8 mouse cellular contexts compared by ENCODE assay signal in genomic region chr10:128583644-128584043, GRCm38 (mm10). TPM values are rescaled to one million over a fixed set of nuclear protein-coding genes. Genes with fewer than 3 reads are reported as not detected.
DNase-seq lines count a peak whose midpoint lies in the region; ATAC-seq and TF ChIP-seq lines count a peak whose summit lies in the region.

No protein-coding gene starts in this region.

- TF ChIP-seq CTCF in heart, postnatal 0 days (IDR thresholded peaks at IDR 0.05; ENCODE audit: low read depth), result no peak

- 0 out of 2 replicates have a peak, but pooled peaks have one; percentile 28 for ATAC-seq in liver, embryonic 11.5 days (replicated peaks; ENCODE audit: low FRiP score)
- no peak for ATAC-seq in liver, embryonic 12.5 days
- ATAC-seq in heart, postnatal 0 days (ENCODE audit: insufficient read depth, low read depth), result peak; percentile 95
- ATAC-seq in forebrain, embryonic 15.5 days (replicated peaks), result no peak
- ATAC-seq in megakaryocyte-erythroid progenitor cell, adult 5-6 weeks (replicated peaks; ENCODE audit: low FRiP score, low TSS enrichment, poor library complexity, severe bottlenecking), result no peak; the same call in 1 of the 2 replicates
- ATAC-seq in megakaryocyte, adult 5-6 weeks (ENCODE audit: poor library complexity, severe bottlenecking), result no peak

- DNase-seq in liver, embryonic 11.5 days (ENCODE audit: low spot score), result no peak
- DNase-seq in cerebellum, postnatal 10 days, result peak; percentile 56 to 57
- peak; percentile 82 for DNase-seq in heart, postnatal 0 days (ENCODE audit: low spot score)
- DNase-seq in lung, adult 18-20 months, result peak; percentile 91 to 94

- no peak for TF ChIP-seq EP300 in heart, postnatal 0 days (IDR thresholded peaks at IDR 0.05; ENCODE audit: low read depth)

- H3K4me1 ChIP-seq in liver, embryonic 11.5 days (replicated peaks; ENCODE audit: control insufficient read depth, insufficient read depth, low read length), result 0 out of 2 replicates have a peak, but pooled peaks cover 6% of the 10 kb centered on the region
- peaks cover 15% of the 10 kb centered on the region for H3K4me1 ChIP-seq in liver, embryonic 12.5 days
- no peaks in the 10 kb centered on the region; the same call in 1 of the 2 replicates for H3K4me1 ChIP-seq in heart, postnatal 0 days (ENCODE audit: control insufficient read depth, insufficient read depth)
- H3K4me1 ChIP-seq in forebrain, embryonic 15.5 days, result no peaks in the 10 kb centered on the region

- H3K9ac ChIP-seq in liver, embryonic 11.5 days (ENCODE audit: low read depth, low read length), result no peak overlapping the region
- no peak overlapping the region for H3K9ac ChIP-seq in liver, embryonic 12.5 days
- H3K9ac ChIP-seq in heart, postnatal 0 days (replicated peaks; ENCODE audit: low read depth, low read length), result peak overlapping the region; percentile 57; the same call in 1 of the 2 replicates
- H3K9ac ChIP-seq in forebrain, embryonic 15.5 days (replicated peaks), result no peak overlapping the region

- no peak overlapping the region for H3K4me2 ChIP-seq in liver, embryonic 11.5 days
- H3K4me2 ChIP-seq in liver, embryonic 12.5 days, result no peak overlapping the region
- peak overlapping the region; percentile 55 for H3K4me2 ChIP-seq in heart, postnatal 0 days (ENCODE audit: low read depth, low read length)
- H3K4me2 ChIP-seq in forebrain, embryonic 15.5 days (replicated peaks), result no peak overlapping the region

- no peak overlapping the region for H3K4me3 ChIP-seq in liver, embryonic 11.5 days (ENCODE audit: low read depth, low read length)
- no peak overlapping the region for H3K4me3 ChIP-seq in liver, embryonic 12.5 days
- H3K4me3 ChIP-seq in heart, postnatal 0 days (ENCODE audit: low read depth, low read length), result peak overlapping the region; percentile 28
- no peak overlapping the region for H3K4me3 ChIP-seq in forebrain, embryonic 15.5 days

- H3K27me3 ChIP-seq in liver, embryonic 11.5 days (replicated peaks; ENCODE audit: control insufficient read depth, insufficient read depth, low read length), result peaks cover 43% of the 10 kb centered on the region
- peaks cover 75% of the 10 kb centered on the region for H3K27me3 ChIP-seq in liver, embryonic 12.5 days (replicated peaks)
- H3K27me3 ChIP-seq in heart, postnatal 0 days (ENCODE audit: control insufficient read depth, insufficient read depth, low read length), result peaks cover 11% of the 10 kb centered on the region; the same call in 1 of the 2 replicates
- H3K27me3 ChIP-seq in forebrain, embryonic 15.5 days, result peaks cover 16% of the 10 kb centered on the region

- H3K36me3 ChIP-seq in liver, embryonic 11.5 days (ENCODE audit: control insufficient read depth, insufficient read depth, low read length), result no peaks in the 10 kb centered on the region
- no peaks in the 10 kb centered on the region for H3K36me3 ChIP-seq in liver, embryonic 12.5 days
- H3K36me3 ChIP-seq in heart, postnatal 0 days (replicated peaks; ENCODE audit: control insufficient read depth, insufficient read depth, low read length), result no peaks in the 10 kb centered on the region
- no peaks in the 10 kb centered on the region for H3K36me3 ChIP-seq in forebrain, embryonic 15.5 days

- 21% methylated on average over 7 of the region's 7 CpGs for WGBS in liver, embryonic 11.5 days
- 31% methylated on average over 7 of the region's 7 CpGs for WGBS in liver, embryonic 12.5 days (ENCODE audit: insufficient replicate concordance)
- WGBS in heart, postnatal 0 days, result 17% methylated on average over 7 of the region's 7 CpGs
- 18% methylated on average over 7 of the region's 7 CpGs for WGBS in forebrain, embryonic 15.5 days

- H3K27ac ChIP-seq in liver, embryonic 11.5 days (ENCODE audit: low read depth, low read length), result no peak overlapping the region
- H3K27ac ChIP-seq in liver, embryonic 12.5 days, result no peak overlapping the region
- H3K27ac ChIP-seq in heart, postnatal 0 days (ENCODE audit: low read depth), result peak overlapping the region; percentile 79
- no peak overlapping the region for H3K27ac ChIP-seq in forebrain, embryonic 15.5 days (replicated peaks)

- H3K9me3 ChIP-seq in liver, embryonic 11.5 days (ENCODE audit: control insufficient read depth, low read length), result no peaks in the 10 kb centered on the region
- no peaks in the 10 kb centered on the region for H3K9me3 ChIP-seq in liver, embryonic 12.5 days (replicated peaks)
- H3K9me3 ChIP-seq in heart, postnatal 0 days (replicated peaks; ENCODE audit: control insufficient read depth, low read length), result no peaks in the 10 kb centered on the region
- no peaks in the 10 kb centered on the region for H3K9me3 ChIP-seq in forebrain, embryonic 15.5 days

RNA-seq across cellular contexts. Expression of gene Erbb3, which starts 5.8 kb away (rescaled TPM):
- polyA plus RNA-seq in liver, embryonic 11.5 days (2014; fragmentation: Nextera tagmentation; extraction: Ambion mirVana), result 3.0 and 3.7 TPM in 2 replicates
- polyA plus RNA-seq in liver, embryonic 12.5 days (2016; fragmentation: Nextera tagmentation; extraction: Ambion mirVana), result 1.8 TPM in 2 replicates
- total RNA-seq in heart, postnatal 0 days (2014; rRNA removed; ENCODE audit: low replicate concordance), result 6.9 and 10.6 TPM in 2 replicates
- 3.0 and 3.1 TPM in 2 replicates for polyA plus RNA-seq in heart, postnatal 0 days (2015; fragmentation: Nextera tagmentation; extraction: Ambion mirVana)
- 0.42 TPM in 2 replicates for polyA plus RNA-seq in forebrain, embryonic 15.5 days (2015; fragmentation: Nextera tagmentation; extraction: Ambion mirVana)
- 1.9 and 3.2 TPM in 2 replicates for total RNA-seq in megakaryocyte-erythroid progenitor cell, adult 5-6 weeks (2014; fragmentation: Nextera tagmentation)
- total RNA-seq in megakaryocyte-erythroid progenitor cell, adult 5-6 weeks (2017), result 0.09 and 1.2 TPM in 2 replicates
- total RNA-seq in megakaryocyte, adult 5-6 weeks (2015), result 2.5 and 2.8 TPM in 2 replicates
- total RNA-seq in megakaryocyte, adult 5-6 weeks (2017), result 1.5 and 2.1 TPM in 2 replicates

RNA-seq across cellular contexts. Expression of gene Pa2g4, which starts 17.9 kb away (rescaled TPM):
- 384 and 397 TPM in 2 replicates for polyA plus RNA-seq in liver, embryonic 11.5 days (2014; fragmentation: Nextera tagmentation; extraction: Ambion mirVana)
- polyA plus RNA-seq in liver, embryonic 12.5 days (2016; fragmentation: Nextera tagmentation; extraction: Ambion mirVana), result 233 and 242 TPM in 2 replicates
- total RNA-seq in heart, postnatal 0 days (2014; rRNA removed; ENCODE audit: low replicate concordance), result 50.2 and 58.2 TPM in 2 replicates
- 72.4 and 74.3 TPM in 2 replicates for polyA plus RNA-seq in heart, postnatal 0 days (2015; fragmentation: Nextera tagmentation; extraction: Ambion mirVana)
- 146 and 149 TPM in 2 replicates for polyA plus RNA-seq in forebrain, embryonic 15.5 days (2015; fragmentation: Nextera tagmentation; extraction: Ambion mirVana)
- 419 and 446 TPM in 2 replicates for total RNA-seq in megakaryocyte-erythroid progenitor cell, adult 5-6 weeks (2014; fragmentation: Nextera tagmentation)
- 426 and 489 TPM in 2 replicates for total RNA-seq in megakaryocyte-erythroid progenitor cell, adult 5-6 weeks (2017)
- total RNA-seq in megakaryocyte, adult 5-6 weeks (2015), result 116 TPM in 2 replicates
- 90.4 and 95.0 TPM in 2 replicates for total RNA-seq in megakaryocyte, adult 5-6 weeks (2017)

RNA-seq across cellular contexts. Expression of gene Rpl41, which starts 34.5 kb away (rescaled TPM):
- 3,476 and 3,859 TPM in 2 replicates for polyA plus RNA-seq in liver, embryonic 11.5 days (2014; fragmentation: Nextera tagmentation; extraction: Ambion mirVana)
- 2,924 and 3,037 TPM in 2 replicates for polyA plus RNA-seq in liver, embryonic 12.5 days (2016; fragmentation: Nextera tagmentation; extraction: Ambion mirVana)
- total RNA-seq in heart, postnatal 0 days (2014; rRNA removed; ENCODE audit: low replicate concordance), result 577 and 617 TPM in 2 replicates
- polyA plus RNA-seq in heart, postnatal 0 days (2015; fragmentation: Nextera tagmentation; extraction: Ambion mirVana), result 2,108 and 2,189 TPM in 2 replicates
- 2,336 and 2,513 TPM in 2 replicates for polyA plus RNA-seq in forebrain, embryonic 15.5 days (2015; fragmentation: Nextera tagmentation; extraction: Ambion mirVana)
- total RNA-seq in megakaryocyte-erythroid progenitor cell, adult 5-6 weeks (2014; fragmentation: Nextera tagmentation), result 7,210 and 7,602 TPM in 2 replicates
- 3,211 and 3,934 TPM in 2 replicates for total RNA-seq in megakaryocyte-erythroid progenitor cell, adult 5-6 weeks (2017)
- 2,152 and 2,213 TPM in 2 replicates for total RNA-seq in megakaryocyte, adult 5-6 weeks (2015)
- 1,919 and 2,042 TPM in 2 replicates for total RNA-seq in megakaryocyte, adult 5-6 weeks (2017)

RNA-seq across cellular contexts. Expression of gene Zc3h10, which starts 36.1 kb away (rescaled TPM):
- 9.9 and 11.1 TPM in 2 replicates for polyA plus RNA-seq in liver, embryonic 11.5 days (2014; fragmentation: Nextera tagmentation; extraction: Ambion mirVana)
- 7.7 and 8.1 TPM in 2 replicates for polyA plus RNA-seq in liver, embryonic 12.5 days (2016; fragmentation: Nextera tagmentation; extraction: Ambion mirVana)
- total RNA-seq in heart, postnatal 0 days (2014; rRNA removed; ENCODE audit: low replicate concordance), result 13.8 and 24.4 TPM in 2 replicates
- 6.1 and 8.1 TPM in 2 replicates for polyA plus RNA-seq in heart, postnatal 0 days (2015; fragmentation: Nextera tagmentation; extraction: Ambion mirVana)
- polyA plus RNA-seq in forebrain, embryonic 15.5 days (2015; fragmentation: Nextera tagmentation; extraction: Ambion mirVana), result 22.8 and 24.5 TPM in 2 replicates
- total RNA-seq in megakaryocyte-erythroid progenitor cell, adult 5-6 weeks (2014; fragmentation: Nextera tagmentation), result 5.6 and 6.7 TPM in 2 replicates
- total RNA-seq in megakaryocyte-erythroid progenitor cell, adult 5-6 weeks (2017), result 8.3 and 10.2 TPM in 2 replicates
- 6.0 and 8.1 TPM in 2 replicates for total RNA-seq in megakaryocyte, adult 5-6 weeks (2015)
- total RNA-seq in megakaryocyte, adult 5-6 weeks (2017), result 12.9 and 14.5 TPM in 2 replicates

RNA-seq across cellular contexts. Expression of gene Rps26, which starts 42.9 kb away (rescaled TPM):
- polyA plus RNA-seq in liver, embryonic 11.5 days (2014; fragmentation: Nextera tagmentation; extraction: Ambion mirVana), result 848 and 955 TPM in 2 replicates
- polyA plus RNA-seq in liver, embryonic 12.5 days (2016; fragmentation: Nextera tagmentation; extraction: Ambion mirVana), result 555 and 561 TPM in 2 replicates
- total RNA-seq in heart, postnatal 0 days (2014; rRNA removed; ENCODE audit: low replicate concordance), result 1,086 and 1,110 TPM in 2 replicates
- polyA plus RNA-seq in heart, postnatal 0 days (2015; fragmentation: Nextera tagmentation; extraction: Ambion mirVana), result 341 and 360 TPM in 2 replicates
- 441 and 472 TPM in 2 replicates for polyA plus RNA-seq in forebrain, embryonic 15.5 days (2015; fragmentation: Nextera tagmentation; extraction: Ambion mirVana)
- total RNA-seq in megakaryocyte-erythroid progenitor cell, adult 5-6 weeks (2014; fragmentation: Nextera tagmentation), result 3,309 and 3,313 TPM in 2 replicates
- total RNA-seq in megakaryocyte-erythroid progenitor cell, adult 5-6 weeks (2017), result 1,110 and 1,543 TPM in 2 replicates
- 1,237 and 1,288 TPM in 2 replicates for total RNA-seq in megakaryocyte, adult 5-6 weeks (2015)
- total RNA-seq in megakaryocyte, adult 5-6 weeks (2017), result 518 and 577 TPM in 2 replicates

Comparison
In these comparisons a context has a peak if more than half of its experiments do, and no peak if none do; other contexts are left out.
1. ATAC-seq: peak in liver, embryonic 11.5 days (single experiment) and heart, postnatal 0 days (single experiment); none in liver, embryonic 12.5 days (single experiment), forebrain, embryonic 15.5 days (single experiment), megakaryocyte-erythroid progenitor cell, adult 5-6 weeks (single experiment) and megakaryocyte, adult 5-6 weeks (single experiment).